Mouse (Mus musculus) stomach, postnatal 0 days (tissue): ENCODE results near the gene Itgb7. TPM values are rescaled to one million over a fixed set of nuclear protein-coding genes. Genes with fewer than 3 reads are reported as not detected.
A peak's percentile ranks its signal among the peaks of the same experiment; 100 is the strongest.

Experiments
- ATAC-seq: fragments of 200-750 bp; cut with Nextera tagmentation; 2 replicates; pipeline ENCODE4 v1.8.0; 2017; ENCODE audit not compliant: low FRiP score, low TSS enrichment
- DNase-seq: peaks from one replicate; pipeline ENCODE4 v3.0.0-alpha.2; 2016; ENCODE audit warnings: low spot score
- H3K27ac ChIP-seq: fragments of 300-500 bp; sonication (generic); replicated peaks from 2 replicates; pipeline ENCODE4 v1.5.1; 2014; ENCODE audit warnings: mild to moderate bottlenecking, control low read depth
- H3K27me3 ChIP-seq: fragments of 300-500 bp; sonication (generic); 2 replicates; pipeline ENCODE4 v1.6.1; 2014; ENCODE audit warnings: low read length; ENCODE audit not compliant: control insufficient read depth, insufficient read depth
- H3K36me3 ChIP-seq: fragments of 300-500 bp; sonication (generic); 2 replicates; pipeline ENCODE4 v1.6.1; 2014; ENCODE audit warnings: low read length, mixed read lengths; ENCODE audit not compliant: control insufficient read depth, insufficient read depth
- H3K4me1 ChIP-seq: fragments of 300-500 bp; sonication (generic); replicated peaks from 2 replicates; pipeline ENCODE4 v1.6.1; 2014; ENCODE audit warnings: antibody characterized with exemption; ENCODE audit not compliant: control insufficient read depth, insufficient read depth
- H3K4me2 ChIP-seq: fragments of 300-500 bp; sonication (generic); replicated peaks from 2 replicates; pipeline ENCODE4 v1.6.1; 2014; ENCODE audit warnings: low read depth, mild to moderate bottlenecking, control low read depth, moderate library complexity
- H3K4me3 ChIP-seq: fragments of 300-500 bp; sonication (generic); 2 replicates; pipeline ENCODE4 v1.5.1; 2014; ENCODE audit warnings: low read depth, low read length, control low read depth
- H3K9ac ChIP-seq: fragments of 300-500 bp; sonication (generic); 2 replicates; pipeline ENCODE4 v1.6.1; 2014; ENCODE audit warnings: mild to moderate bottlenecking, low read length, control low read depth, mixed read lengths
- H3K9me3 ChIP-seq: fragments of 300-500 bp; sonication (generic); 2 replicates; pipeline ENCODE4 v1.6.1; 2016; ENCODE audit warnings: low read length; ENCODE audit not compliant: control insufficient read depth
- CTCF ChIP-seq: IDR thresholded peaks from 2 replicates; pipeline ENCODE4 v1.5.1; 2016; ENCODE audit warnings: antibody characterized with exemption, low read depth, mild to moderate bottlenecking, moderate library complexity
- EP300 ChIP-seq: optimal IDR thresholded peaks from 2 replicates; pipeline ENCODE3; 2016; ENCODE audit warnings: antibody characterized with exemption
- WGBS: fragments of 180-500 bp; shearing (Covaris S2); extraction: QIAGEN DNeasy Blood & Tissue Kit; methylation state at CpG from one replicate; pipeline ENCODE4 v1.1.7; 2014; 5-methylcytosine and 5-hydroxymethylcytosine counted together
- polyA plus RNA-seq: library from polyadenylated mRNA; unstranded; fragments of >200 nt; fragmentation: Nextera tagmentation; extraction: Ambion mirVana; gene quantifications from 2 replicates; pipeline ENCODE4 v1.2.1, GENCODE M21; 2015

Itgb7 gene
- polyA plus RNA-seq, 1 experiment from 2014 or later: 1.2 TPM

GRCm38 (mm10) chr15:102224992-102225617 lies 6.6 kb downstream of the Itgb7 start:
- Histone ChIP-seq H3K36me3 (no peaks in the 10 kb centered on the region), H3K4me2 (peak overlapping the region; percentile 79), H3K4me1 (no peaks in the 10 kb centered on the region), H3K9ac (peak overlapping the region; percentile 54), H3K9me3 (no peaks in the 10 kb centered on the region), H3K27ac (no peak overlapping the region), H3K27me3 (no peaks in the 10 kb centered on the region), H3K4me3 (peak overlapping the region; percentile 40)
- no peak for ATAC-seq
- WGBS: 15% methylated on average over 20 of the region's 21 CpGs
- no peak for DNase-seq
- no peak for TF ChIP-seq EP300
- TF ChIP-seq CTCF: no peak

GRCm38 (mm10) chr15:102224186-102224991 lies 7.4 kb downstream of the Itgb7 start:
- H3K27me3 ChIP-seq: no peaks in the 10 kb centered on the region
- H3K9me3 ChIP-seq: no peaks in the 10 kb centered on the region
- H3K4me3 ChIP-seq: peak overlapping the region; percentile 40
- H3K36me3 ChIP-seq: no peaks in the 10 kb centered on the region
- TF ChIP-seq CTCF: peak; percentile 91
- no peak for TF ChIP-seq EP300
- no peak overlapping the region for H3K27ac ChIP-seq
- H3K9ac ChIP-seq: peak overlapping the region; percentile 54
- peak overlapping the region; percentile 79 for H3K4me2 ChIP-seq
- WGBS: 4% methylated on average over 41 of the region's 43 CpGs
- no peaks in the 10 kb centered on the region for H3K4me1 ChIP-seq
- DNase-seq (peak; percentile 87), ATAC-seq (peak; percentile 88)

GRCm38 (mm10) chr15:102222386-102222785 lies 9.4 kb downstream of the Itgb7 start:
- Histone ChIP-seq H3K27me3 (no peaks in the 10 kb centered on the region), H3K36me3 (no peaks in the 10 kb centered on the region), H3K4me1 (no peaks in the 10 kb centered on the region), H3K27ac (no peak overlapping the region), H3K9me3 (no peaks in the 10 kb centered on the region), H3K4me2 (no peak overlapping the region), H3K4me3 (no peak overlapping the region), H3K9ac (no peak overlapping the region)
- no peak for DNase-seq
- no peak for ATAC-seq
- WGBS: 58% methylated on average over 10 of the region's 10 CpGs
- no peak for TF ChIP-seq EP300
- peak; percentile 46 for TF ChIP-seq CTCF

GRCm38 (mm10) chr15:102217325-102217724 lies 14.4 kb downstream of the Itgb7 start:
- Histone ChIP-seq H3K9me3 (no peaks in the 10 kb centered on the region), H3K36me3 (peaks cover 16% of the 10 kb centered on the region), H3K4me3 (no peak overlapping the region), H3K27ac (no peak overlapping the region), H3K9ac (no peak overlapping the region), H3K4me1 (no peaks in the 10 kb centered on the region), H3K4me2 (no peak overlapping the region), H3K27me3 (no peaks in the 10 kb centered on the region)
- no peak for TF ChIP-seq CTCF
- no peak for TF ChIP-seq EP300
- DNase-seq (no peak), ATAC-seq (peak; percentile 13; the same call in 1 of the 2 replicates)
- 85% methylated on average over 7 of the region's 7 CpGs for WGBS

GRCm38 (mm10) chr15:102216459-102217228 lies 15.1 kb downstream of the Itgb7 start:
- Histone ChIP-seq H3K36me3 (peaks cover 20% of the 10 kb centered on the region), H3K4me3 (no peak overlapping the region), H3K9me3 (no peaks in the 10 kb centered on the region), H3K27ac (no peak overlapping the region), H3K27me3 (no peaks in the 10 kb centered on the region), H3K4me1 (no peaks in the 10 kb centered on the region), H3K4me2 (no peak overlapping the region), H3K9ac (no peak overlapping the region)
- peak; percentile 6; the same call in 1 of the 2 replicates for ATAC-seq
- TF ChIP-seq EP300 (no peak), CTCF (no peak)
- no peak for DNase-seq
- WGBS: 80% methylated on average over 16 of the region's 16 CpGs

- TF ChIP-seq CTCF (no peak), EP300 (no peak)
- no peaks in the 10 kb centered on the region for H3K4me1 ChIP-seq
- no peak overlapping the region for H3K4me3 ChIP-seq
- no peak for ATAC-seq
- DNase-seq: no peak
- no peaks in the 10 kb centered on the region for H3K27me3 ChIP-seq
- H3K36me3 ChIP-seq: peaks cover 20% of the 10 kb centered on the region
- 73% methylated on average over 6 of the region's 6 CpGs for WGBS
- no peak overlapping the region for H3K4me2 ChIP-seq
- H3K27ac ChIP-seq: no peak overlapping the region
- H3K9ac ChIP-seq: no peak overlapping the region
- no peaks in the 10 kb centered on the region for H3K9me3 ChIP-seq
Observed at GRCm38 (mm10) chr15:102215624-102216023, 16.1 kb downstream of the Itgb7 start.
